Mouse (Mus musculus) embryonic facial prominence, embryonic 11.5 days (tissue): Measurements from ENCODE around the gene Nwd1. TPM values are rescaled to one million over a fixed set of nuclear protein-coding genes. Genes with fewer than 3 reads are reported as not detected.

Experiments used
- ATAC-seq: fragments of 200-750 bp; cut with Nextera tagmentation; replicated peaks from 2 replicates; pipeline ENCODE4 v1.8.0; 2017; ENCODE audit warnings: low read depth; ENCODE audit not compliant: insufficient number of reproducible peaks, low FRiP score, low TSS enrichment
- DNase-seq: peaks from one replicate; pipeline ENCODE4 v3.0.0-alpha.2; 2015; ENCODE audit warnings: low spot score
- H3K27ac ChIP-seq: fragments of 300-500 bp; sonication (generic); replicated peaks from 2 replicates; pipeline ENCODE4 v1.5.1; 2014; ENCODE audit warnings: mild to moderate bottlenecking, low read depth, low read length, control low read depth
- H3K27me3 ChIP-seq: fragments of 300-500 bp; sonication (generic); 2 replicates; pipeline ENCODE4 v1.6.1; 2014; ENCODE audit warnings: mild to moderate bottlenecking, low read length, moderate library complexity, mixed read lengths; ENCODE audit not compliant: control insufficient read depth, insufficient read depth
- H3K36me3 ChIP-seq: fragments of 300-500 bp; sonication (generic); replicated peaks from 2 replicates; pipeline ENCODE4 v1.6.1; 2014; ENCODE audit warnings: low read depth, mild to moderate bottlenecking, low read length, moderate library complexity, mixed read lengths; ENCODE audit not compliant: control insufficient read depth, insufficient read depth
- H3K4me1 ChIP-seq: fragments of 300-500 bp; sonication (generic); 2 replicates; pipeline ENCODE4 v1.6.1; 2014; ENCODE audit warnings: low read length, mixed read lengths; ENCODE audit not compliant: control insufficient read depth, insufficient read depth
- H3K4me2 ChIP-seq: fragments of 300-500 bp; sonication (generic); 2 replicates; pipeline ENCODE4 v1.6.1; 2014; ENCODE audit warnings: low read depth, mild to moderate bottlenecking, control low read depth, low read length, moderate library complexity
- H3K4me3 ChIP-seq: fragments of 300-500 bp; sonication (generic); 2 replicates; pipeline ENCODE4 v1.5.1; 2014; ENCODE audit warnings: low read depth, low read length, control low read depth
- H3K9ac ChIP-seq: fragments of 300-500 bp; sonication (generic); replicated peaks from 2 replicates; pipeline ENCODE4 v1.6.1; 2014; ENCODE audit warnings: mild to moderate bottlenecking, control low read depth, low read length
- H3K9me3 ChIP-seq: fragments of 300-500 bp; sonication (generic); replicated peaks from 2 replicates; pipeline ENCODE4 v1.6.1; 2016; ENCODE audit warnings: mild to moderate bottlenecking, low read length, inconsistent platforms, mixed read lengths; ENCODE audit not compliant: control insufficient read depth
- WGBS: fragments of 180-500 bp; shearing (Covaris S2); extraction: QIAGEN DNeasy Blood & Tissue Kit; methylation state at CpG from one replicate; pipeline ENCODE4 v1.1.7; 2014; 5-methylcytosine and 5-hydroxymethylcytosine counted together
- microRNA-seq: library from miRNA; unstranded; fragments of <30 nt; microRNA quantifications from one replicate; pipeline ENCODE4, GENCODE M21; 2016; ENCODE audit warnings: borderline number of aligned reads
- polyA plus RNA-seq: library from polyadenylated mRNA; unstranded; fragments of >200 nt; fragmentation: Nextera tagmentation; extraction: Ambion mirVana; gene quantifications from 2 replicates; pipeline ENCODE4 v1.2.1, GENCODE M21; 2014

Gene Nwd1
- polyA plus RNA-seq, 1 experiment from 2014 or later = not detected

DNA sequence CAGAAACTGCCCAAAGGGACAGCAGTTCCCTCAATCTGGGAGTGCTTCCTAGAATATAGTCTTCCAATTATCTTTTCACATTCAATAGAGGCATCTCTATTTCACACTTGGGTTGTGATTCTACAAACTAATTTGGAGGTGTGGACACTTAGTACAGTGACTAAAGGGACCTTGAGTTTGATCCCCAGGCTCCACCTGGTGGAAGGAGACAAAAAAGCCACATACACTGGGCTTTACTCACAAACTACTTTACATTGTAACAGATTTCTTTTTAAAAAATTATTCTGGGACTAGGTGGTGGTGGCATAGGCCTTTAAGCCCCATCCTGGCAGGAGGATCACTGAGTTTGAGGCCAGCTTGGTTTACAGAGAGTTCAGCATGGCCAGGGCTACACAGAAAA, 111.8 kb downstream of the Nwd1 start:
- no peak overlapping the region for H3K27ac ChIP-seq
- no peak overlapping the region for H3K9ac ChIP-seq
- no peaks in the 10 kb centered on the region for H3K4me1 ChIP-seq
- DNase-seq (no peak), ATAC-seq (no peak)
- H3K27me3 ChIP-seq = no peaks in the 10 kb centered on the region
- peaks cover 9% of the 10 kb centered on the region for H3K36me3 ChIP-seq
- H3K9me3 ChIP-seq = no peaks in the 10 kb centered on the region
- H3K4me3 ChIP-seq = no peak overlapping the region
- H3K4me2 ChIP-seq = no peak overlapping the region

DNA sequence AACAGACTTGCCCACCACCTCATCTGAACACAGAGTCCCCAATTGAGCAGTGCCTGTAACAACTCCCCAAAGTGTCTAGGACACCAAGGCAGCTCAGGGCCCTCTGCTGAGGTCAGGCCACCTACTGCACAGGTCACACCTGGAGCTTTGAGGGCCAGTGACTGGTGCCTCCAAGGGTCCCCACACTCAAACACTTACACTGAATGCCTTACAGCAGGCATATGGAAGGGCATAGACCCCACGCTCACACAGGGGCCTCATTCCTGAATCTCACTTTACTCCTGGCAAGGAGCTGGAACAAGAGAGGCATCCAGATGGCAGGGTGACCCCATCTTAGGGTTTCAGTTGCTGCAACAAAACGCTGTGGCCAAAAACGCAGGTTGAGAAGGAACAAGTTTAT, 113.7 kb downstream of the Nwd1 start:
- Histone ChIP-seq H3K4me1 (no peaks in the 10 kb centered on the region), H3K4me3 (no peak overlapping the region), H3K9me3 (no peaks in the 10 kb centered on the region), H3K4me2 (no peak overlapping the region), H3K27me3 (no peaks in the 10 kb centered on the region), H3K27ac (no peak overlapping the region), H3K9ac (no peak overlapping the region), H3K36me3 (peaks cover 3% of the 10 kb centered on the region)
- no peak for DNase-seq
- ATAC-seq = no peak
- WGBS = 92% methylated on average over 3 of the region's 3 CpGs

DNA sequence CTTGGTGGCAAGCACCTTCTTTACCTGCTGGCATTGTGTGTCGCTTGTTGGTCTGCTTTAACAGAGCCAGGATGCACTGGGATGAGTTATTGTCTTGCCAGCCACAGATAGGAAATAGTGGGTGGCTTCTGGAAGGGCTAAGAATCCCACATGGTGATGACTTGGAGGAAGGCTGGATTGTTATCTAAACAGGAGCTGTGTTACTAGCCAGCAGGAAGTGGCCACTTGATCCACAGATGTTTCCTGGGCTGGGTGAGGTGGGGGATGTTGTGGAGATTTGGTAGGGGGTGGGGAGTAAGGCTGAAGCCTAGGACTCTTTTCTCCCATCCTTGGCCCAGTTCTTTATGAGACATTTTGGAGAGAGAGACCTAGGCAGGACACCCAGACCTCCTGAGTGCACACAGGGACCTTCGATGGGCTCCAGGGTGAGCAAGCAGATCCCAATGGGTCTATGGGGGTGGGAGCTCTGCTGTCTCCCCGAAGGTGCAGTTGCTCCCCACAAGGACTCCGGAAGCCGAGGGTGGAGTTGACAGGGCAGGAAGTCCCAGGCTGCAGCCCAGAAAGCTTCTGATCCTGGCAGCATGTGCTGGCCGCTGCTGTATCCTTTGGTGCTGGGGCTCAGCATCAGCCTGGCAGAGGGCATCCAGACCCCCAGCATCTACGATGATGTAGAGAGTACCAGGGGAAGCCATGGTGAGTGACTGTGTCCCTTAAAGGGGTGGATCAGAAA, 115.0 kb downstream of the Nwd1 start, which contains the start of gene F2rl3:
F2rl3 (plus strand) TSS at position 559 of the 730 bp plus-strand sequence.
- ATAC-seq = no peak
- H3K4me2 ChIP-seq = no peak within 1 kb of the TSS
- H3K27ac ChIP-seq = no peak within 1 kb of the TSS
- 72% methylated on average over 7 of the region's 7 CpGs for WGBS
- H3K4me3 ChIP-seq = no peak within 1 kb of the TSS
- peaks cover 3% of the 10 kb centered on the region for H3K36me3 ChIP-seq
- H3K4me1 ChIP-seq = no peaks in the 10 kb centered on the region
- H3K27me3 ChIP-seq = no peaks in the 10 kb centered on the region
- DNase-seq = no peak
- H3K9me3 ChIP-seq = no peaks in the 10 kb centered on the region
- H3K9ac ChIP-seq = no peak within 1 kb of the TSS

DNA sequence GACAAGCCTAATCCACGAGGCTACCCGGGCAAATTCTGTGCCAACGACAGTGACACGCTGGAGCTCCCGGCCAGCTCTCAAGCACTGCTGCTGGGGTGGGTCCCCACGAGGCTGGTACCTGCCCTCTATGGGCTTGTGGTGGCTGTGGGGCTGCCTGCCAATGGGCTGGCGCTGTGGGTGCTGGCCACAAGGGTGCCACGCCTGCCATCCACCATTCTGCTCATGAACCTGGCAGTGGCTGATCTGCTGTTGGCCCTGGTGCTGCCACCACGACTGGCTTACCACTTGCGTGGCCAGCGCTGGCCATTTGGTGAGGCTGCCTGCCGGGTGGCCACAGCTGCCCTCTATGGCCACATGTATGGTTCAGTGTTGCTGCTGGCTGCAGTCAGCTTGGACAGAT, 115.8 kb downstream of the Nwd1 start:
- 86% methylated on average over 12 of the region's 12 CpGs for WGBS
- no peak overlapping the region for H3K27ac ChIP-seq
- DNase-seq = no peak

DNA sequence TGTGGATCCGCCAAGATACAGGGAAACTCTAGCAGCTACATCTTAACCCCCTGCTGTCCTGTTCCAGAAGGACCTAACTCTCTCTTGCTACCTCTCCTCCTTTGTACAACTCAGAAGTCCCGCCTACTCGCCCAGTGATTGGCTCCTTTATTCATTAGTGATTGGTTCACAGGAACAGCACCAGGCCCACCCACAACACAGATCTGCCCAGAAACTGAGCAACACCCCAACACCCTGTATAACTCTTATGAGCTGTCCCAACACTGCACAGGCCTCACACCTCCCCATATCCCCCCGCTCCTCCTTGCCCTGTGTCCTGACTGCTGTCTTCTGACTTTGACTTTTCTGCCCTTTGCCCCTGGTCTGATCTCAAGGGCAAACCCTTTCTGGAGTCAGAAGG, 119.2 kb downstream of the Nwd1 start:
- Histone ChIP-seq H3K27me3 (no peaks in the 10 kb centered on the region), H3K4me2 (no peak overlapping the region), H3K27ac (no peak overlapping the region), H3K36me3 (no peaks in the 10 kb centered on the region), H3K9me3 (no peaks in the 10 kb centered on the region), H3K4me3 (no peak overlapping the region), H3K4me1 (no peaks in the 10 kb centered on the region), H3K9ac (no peak overlapping the region)
- WGBS = 58% methylated on average over 4 of the region's 4 CpGs
- no peak for DNase-seq
- no peak for ATAC-seq

More for the DNA sequence above, 115.8 kb downstream of the Nwd1 start:
- Histone ChIP-seq H3K4me1 (no peaks in the 10 kb centered on the region), H3K27me3 (no peaks in the 10 kb centered on the region), H3K9me3 (no peaks in the 10 kb centered on the region), H3K4me2 (no peak overlapping the region), H3K36me3 (peaks cover 3% of the 10 kb centered on the region), H3K9ac (no peak overlapping the region), H3K4me3 (no peak overlapping the region)
- no peak for ATAC-seq

DNA sequence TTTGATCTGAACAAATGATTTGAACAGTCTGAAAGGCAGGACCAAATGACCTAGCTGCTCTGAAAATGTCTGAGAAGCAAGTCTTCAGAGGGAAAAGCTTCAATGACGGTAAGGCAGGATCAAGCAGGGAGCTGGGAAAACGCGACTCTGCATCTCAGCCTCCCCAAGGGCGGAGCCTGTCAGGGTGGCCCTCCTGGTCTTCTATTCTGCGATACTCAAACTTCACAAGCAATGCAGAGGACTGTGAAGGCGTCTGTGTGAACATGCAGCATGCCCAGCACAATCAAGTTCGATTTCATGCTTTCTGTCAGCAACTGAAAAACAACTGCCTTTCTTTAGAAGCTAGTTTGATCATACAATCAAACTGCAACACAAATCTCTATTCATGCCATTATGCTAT, 120.3 kb downstream of the Nwd1 start:
- WGBS = 30% methylated on average over 7 of the region's 7 CpGs
- H3K9ac ChIP-seq = no peak overlapping the region
- H3K4me2 ChIP-seq = no peak overlapping the region
- H3K4me1 ChIP-seq = no peaks in the 10 kb centered on the region
- H3K9me3 ChIP-seq = no peaks in the 10 kb centered on the region
- H3K4me3 ChIP-seq = no peak overlapping the region
- H3K36me3 ChIP-seq = no peaks in the 10 kb centered on the region
- DNase-seq (no peak), ATAC-seq (no peak)
- H3K27ac ChIP-seq = no peak overlapping the region
- H3K27me3 ChIP-seq = no peaks in the 10 kb centered on the region

Small RNA genes lying within 50 kb of the gene (microRNA-seq; reads per million reads assigned to microRNA genes)
- not detected for gene Gm26237

Other genes with a start within 250 kb of the Nwd1 start
- 68.8 and 71.6 TPM in 2 replicates for gene Eps15l1, start 225.3 kb upstream of the Nwd1 start, polyA plus RNA-seq
- gene Calr3, start 202.8 kb upstream of the Nwd1 start, polyA plus RNA-seq = 1.2 and 1.6 TPM in 2 replicates
- gene 1700030K09Rik, start 202.8 kb upstream of the Nwd1 start, polyA plus RNA-seq = 12.2 and 12.3 TPM in 2 replicates
- 55.7 and 63.4 TPM in 2 replicates for gene Cherp, start 171.5 kb upstream of the Nwd1 start, polyA plus RNA-seq
- gene Slc35e1, start 154.1 kb upstream of the Nwd1 start, polyA plus RNA-seq = 13.2 and 13.3 TPM in 2 replicates
- 12.1 and 14.1 TPM in 2 replicates for gene Med26, start 98.4 kb upstream of the Nwd1 start, polyA plus RNA-seq
- 115 and 117 TPM in 2 replicates for gene Smim7, start 75.6 kb upstream of the Nwd1 start, polyA plus RNA-seq
- 10.9 and 11.3 TPM in 2 replicates for gene Tmem38a, start 74.7 kb upstream of the Nwd1 start, polyA plus RNA-seq
- 158 and 171 TPM in 2 replicates for gene Sin3b, start 76.6 kb downstream of the Nwd1 start, polyA plus RNA-seq
- 1.1 and 2.0 TPM in 2 replicates for gene F2rl3, start 115.2 kb downstream of the Nwd1 start, polyA plus RNA-seq